Mouse (Mus musculus): Measurements from ENCODE around the gene Srpr. TPM values are rescaled to one million over a fixed set of nuclear protein-coding genes. Genes with fewer than 3 reads are reported as not detected.

Gene Srpr
- total and polyA plus RNA-seq, 2 experiments = 55.2 to 91.0 TPM

DNA sequence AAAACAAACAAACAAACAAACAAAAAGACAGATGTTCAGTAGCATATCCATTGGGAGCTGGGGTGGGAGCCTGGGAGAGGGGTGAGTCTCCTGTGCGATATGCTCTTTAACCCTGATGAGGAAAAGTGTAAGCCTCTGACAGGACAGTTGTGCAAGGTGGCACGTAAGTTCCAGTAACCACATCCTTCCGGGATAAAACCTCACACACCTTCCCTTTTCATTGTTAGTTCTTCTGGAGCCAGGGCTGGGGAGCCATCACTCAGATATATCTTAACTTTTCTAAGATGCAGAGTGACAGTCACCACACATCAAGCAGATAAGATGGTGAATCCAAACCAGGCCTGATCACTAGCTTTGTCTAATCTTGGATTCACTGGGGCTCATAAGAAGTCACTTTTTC lies 5.9 kb upstream of the Srpr start:
- Histone ChIP-seq H3K4me1 (ENCODE audit: control insufficient read depth, insufficient read depth, low read length) (peaks cover 9% of the 10 kb centered on the region), H3K27me3 (ENCODE audit: control insufficient read depth, insufficient read depth, low read length) (no peaks in the 10 kb centered on the region), H3K36me3 (ENCODE audit: control insufficient read depth, insufficient read depth, low read length) (peaks cover 25% of the 10 kb centered on the region), H3K9ac (ENCODE audit: low read depth, low read length) (no peak overlapping the region), H3K27ac (replicated peaks; ENCODE audit: insufficient read depth, low read depth, low read length) (no peak overlapping the region), H3K79me2 (ENCODE audit: control insufficient read depth, insufficient read depth, low read length) (peaks cover 4% of the 10 kb centered on the region; the same call in 1 of the 2 replicates), H3K4me3 (ENCODE audit: insufficient read depth, low read depth, low read length) (no peak overlapping the region)
- DNase-seq (ENCODE audit: extremely low read depth, low read depth, low spot score) = no peak
- WGBS = 84% methylated on average over 3 of the region's 3 CpGs
- TF ChIP-seq CTCF (IDR thresholded peaks at IDR 0.05; ENCODE audit: low read depth, low read length) (no peak), POLR2A (IDR thresholded peaks at IDR 0.05; ENCODE audit: extremely low read depth, insufficient read depth, low read length) (no peak)

- H3K79me2 ChIP-seq (ENCODE audit: control insufficient read depth, insufficient read depth, low read length) = peaks cover 4% of the 10 kb centered on the region; the same call in 1 of the 2 replicates
- DNase-seq (ENCODE audit: extremely low read depth, low read depth, low spot score) = no peak
These were observed 2.4 kb upstream of the Srpr start for GRCm38 (mm10) chr9:35197625-35198024.

DNA sequence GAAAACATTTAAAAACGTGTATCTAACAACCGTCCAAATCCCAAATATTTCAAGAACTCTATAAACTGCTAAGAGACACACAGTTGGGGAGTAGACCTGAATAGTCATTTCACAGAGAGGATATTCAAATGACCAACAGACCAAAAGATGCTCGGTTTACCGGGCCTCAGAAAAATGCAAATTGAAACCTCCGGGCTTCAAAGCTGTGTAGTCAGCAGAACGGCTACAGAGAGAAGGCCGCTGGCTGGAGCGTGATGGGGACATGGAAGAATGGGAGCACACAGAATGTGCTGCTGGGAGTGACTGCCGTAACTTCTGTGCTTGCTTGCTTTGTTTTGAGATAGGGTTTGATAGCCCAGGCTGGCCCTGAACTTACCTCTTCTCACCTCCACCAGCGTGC lies 1.6 kb upstream of the Srpr start:
- H3K27ac ChIP-seq (replicated peaks; ENCODE audit: insufficient read depth, low read depth, low read length) = peak overlapping the region; percentile 81

More at GRCm38 (mm10) chr9:35197625-35198024, 2.4 kb upstream of the Srpr start:
- Histone ChIP-seq H3K36me3 (ENCODE audit: control insufficient read depth, insufficient read depth, low read length) (peaks cover 7% of the 10 kb centered on the region; the same call in 1 of the 2 replicates), H3K27me3 (ENCODE audit: control insufficient read depth, insufficient read depth, low read length) (no peaks in the 10 kb centered on the region), H3K4me3 (ENCODE audit: insufficient read depth, low read depth, low read length) (no peak overlapping the region), H3K27ac (replicated peaks; ENCODE audit: insufficient read depth, low read depth, low read length) (no peak overlapping the region), H3K4me1 (ENCODE audit: control insufficient read depth, insufficient read depth, low read length) (peaks cover 13% of the 10 kb centered on the region), H3K9ac (ENCODE audit: low read depth, low read length) (no peak overlapping the region)
- no peak for TF ChIP-seq CTCF (IDR thresholded peaks at IDR 0.05; ENCODE audit: low read depth, low read length)
- TF ChIP-seq POLR2A (IDR thresholded peaks at IDR 0.05; ENCODE audit: extremely low read depth, insufficient read depth, low read length) = no peak
- 94% methylated on average over 3 of the region's 3 CpGs for WGBS

GRCm38 (mm10) chr9:35198945-35199771 lies 817 bp upstream of the Srpr start:
- no peaks in the 10 kb centered on the region for H3K27me3 ChIP-seq (ENCODE audit: control insufficient read depth, insufficient read depth, low read length)
- 0 out of 2 replicates have a peak, but pooled peaks cover 2% of the 10 kb centered on the region for H3K36me3 ChIP-seq (ENCODE audit: control insufficient read depth, insufficient read depth, low read length)
- peaks cover 13% of the 10 kb centered on the region for H3K4me1 ChIP-seq (ENCODE audit: control insufficient read depth, insufficient read depth, low read length)
- H3K9ac ChIP-seq (ENCODE audit: low read depth, low read length) = peak overlapping the region; percentile 86
- peak overlapping the region; percentile 71 for H3K4me3 ChIP-seq (ENCODE audit: insufficient read depth, low read depth, low read length)
- WGBS = 4% methylated on average over 18 of the region's 18 CpGs
- DNase-seq (ENCODE audit: extremely low read depth, low read depth, low spot score) = peak; percentile 85
- peak overlapping the region; percentile 81 for H3K27ac ChIP-seq (replicated peaks; ENCODE audit: insufficient read depth, low read depth, low read length)
- TF ChIP-seq CTCF (IDR thresholded peaks at IDR 0.05; ENCODE audit: low read depth, low read length) (no peak), POLR2A (IDR thresholded peaks at IDR 0.05; ENCODE audit: extremely low read depth, insufficient read depth, low read length) (no peak)
- H3K79me2 ChIP-seq (ENCODE audit: control insufficient read depth, insufficient read depth, low read length) = peaks cover 4% of the 10 kb centered on the region; the same call in 1 of the 2 replicates

More for the DNA sequence above, 1.6 kb upstream of the Srpr start:
- Histone ChIP-seq H3K4me1 (ENCODE audit: control insufficient read depth, insufficient read depth, low read length) (peaks cover 13% of the 10 kb centered on the region), H3K4me3 (ENCODE audit: insufficient read depth, low read depth, low read length) (peak overlapping the region; percentile 71; the same call in 1 of the 2 replicates), H3K79me2 (ENCODE audit: control insufficient read depth, insufficient read depth, low read length) (peaks cover 4% of the 10 kb centered on the region; the same call in 1 of the 2 replicates), H3K9ac (ENCODE audit: low read depth, low read length) (peak overlapping the region; percentile 86), H3K36me3 (ENCODE audit: control insufficient read depth, insufficient read depth, low read length) (peaks cover 3% of the 10 kb centered on the region; the same call in 1 of the 2 replicates), H3K27me3 (ENCODE audit: control insufficient read depth, insufficient read depth, low read length) (no peaks in the 10 kb centered on the region)
- TF ChIP-seq POLR2A (IDR thresholded peaks at IDR 0.05; ENCODE audit: extremely low read depth, insufficient read depth, low read length) (no peak), CTCF (IDR thresholded peaks at IDR 0.05; ENCODE audit: low read depth, low read length) (no peak)
- WGBS = 66% methylated on average over 10 of the region's 10 CpGs
- no peak for DNase-seq (ENCODE audit: extremely low read depth, low read depth, low spot score)

DNA sequence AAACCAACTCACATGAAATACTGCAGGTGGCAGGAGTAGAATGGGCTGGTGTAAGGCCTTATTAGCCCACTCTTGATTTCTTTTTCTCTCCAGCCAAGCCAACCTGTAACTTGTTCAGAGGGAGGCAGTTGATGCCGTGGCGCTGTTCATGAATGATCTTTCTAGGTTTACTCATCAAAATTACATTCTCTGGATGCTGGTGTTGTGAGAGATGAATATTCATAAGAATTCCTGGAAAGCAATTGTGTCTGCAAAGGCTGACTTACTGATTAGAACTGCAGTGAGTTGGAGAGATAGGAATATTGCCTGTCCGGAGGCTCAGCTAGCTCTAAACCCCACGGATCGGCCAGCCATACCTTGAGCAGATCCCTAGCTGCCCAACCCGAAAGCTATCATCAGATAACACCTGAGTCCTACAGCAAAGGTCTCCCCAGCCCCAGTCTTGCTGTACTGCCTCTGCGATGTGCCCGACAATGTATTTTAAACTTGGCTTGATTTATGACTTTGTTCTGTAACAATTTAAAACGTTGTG lies 620 bp downstream of the Srpr start:
- WGBS = 68% methylated on average over 9 of the region's 9 CpGs
- H3K9ac ChIP-seq (ENCODE audit: low read depth, low read length) = no peak overlapping the region
- peaks cover 10% of the 10 kb centered on the region; the same call in 1 of the 2 replicates for H3K36me3 ChIP-seq (ENCODE audit: control insufficient read depth, insufficient read depth, low read length)
- H3K79me2 ChIP-seq (ENCODE audit: control insufficient read depth, insufficient read depth, low read length) = peaks cover 4% of the 10 kb centered on the region; the same call in 1 of the 2 replicates
- no peak overlapping the region for H3K27ac ChIP-seq (replicated peaks; ENCODE audit: insufficient read depth, low read depth, low read length)
- TF ChIP-seq CTCF (IDR thresholded peaks at IDR 0.05; ENCODE audit: low read depth, low read length) (no peak), POLR2A (IDR thresholded peaks at IDR 0.05; ENCODE audit: extremely low read depth, insufficient read depth, low read length) (no peak)
- no peak overlapping the region for H3K4me3 ChIP-seq (ENCODE audit: insufficient read depth, low read depth, low read length)
- no peak for DNase-seq (ENCODE audit: extremely low read depth, low read depth, low spot score)
- no peaks in the 10 kb centered on the region for H3K27me3 ChIP-seq (ENCODE audit: control insufficient read depth, insufficient read depth, low read length)
- H3K4me1 ChIP-seq (ENCODE audit: control insufficient read depth, insufficient read depth, low read length) = peaks cover 13% of the 10 kb centered on the region

Data from liver, adult 2 months (tissue).